Mouse (Mus musculus): ENCODE measurements at regions not wholly inside any gene's neighbourhood (a gene's known extent, or its start where the extent isn't known, plus 50 kb on each side); places are given as distances from the start of the nearest gene placed in this dataset.
"Not testable (repeated sequence)": the region's sequence is repeated elsewhere in the genome, so short reads cannot be mapped to it uniquely, and the experiment has no call there.

DNA sequence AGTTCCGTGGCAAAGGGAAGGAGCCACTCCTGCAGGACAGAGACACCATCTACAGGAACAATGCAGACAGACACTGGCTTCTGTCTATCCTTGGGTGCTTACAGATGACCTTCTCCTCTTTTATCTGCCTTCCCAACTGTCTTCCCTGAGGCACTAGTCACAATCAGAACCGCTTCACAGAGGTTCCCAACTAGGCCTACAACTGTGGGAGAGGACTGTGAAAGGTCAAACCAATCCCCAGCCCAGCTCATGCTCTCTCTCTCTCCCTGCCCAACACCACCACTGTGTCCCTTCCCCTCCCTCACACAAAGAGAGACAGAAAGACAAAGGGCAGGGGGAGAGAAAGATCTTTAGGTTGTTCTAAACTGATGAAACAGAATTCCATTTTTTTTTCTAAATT lies 61.3 kb downstream of the Tmem17 start:
- DNase-seq: no peak

DNA sequence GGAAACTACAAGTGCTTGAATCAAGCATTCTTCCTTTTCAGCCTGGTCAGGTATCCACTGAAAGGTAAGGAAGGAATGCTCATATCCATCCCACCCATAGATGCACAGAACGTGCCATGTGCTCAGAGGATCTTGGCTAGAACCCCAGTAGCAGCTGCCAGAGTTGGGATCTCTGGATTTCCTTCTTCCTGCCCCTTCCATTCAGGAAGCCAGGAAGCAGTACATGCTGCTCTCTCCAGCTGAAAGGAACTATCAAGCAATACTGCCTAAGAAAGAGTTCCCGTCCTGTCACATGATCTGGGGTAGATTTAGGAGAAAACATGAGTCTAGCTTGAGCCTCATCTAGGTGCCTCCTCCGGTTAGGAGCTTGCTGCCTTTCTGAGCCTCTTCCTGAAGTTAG lies 61.9 kb downstream of the Tmem17 start:
- no peak for DNase-seq

DNA sequence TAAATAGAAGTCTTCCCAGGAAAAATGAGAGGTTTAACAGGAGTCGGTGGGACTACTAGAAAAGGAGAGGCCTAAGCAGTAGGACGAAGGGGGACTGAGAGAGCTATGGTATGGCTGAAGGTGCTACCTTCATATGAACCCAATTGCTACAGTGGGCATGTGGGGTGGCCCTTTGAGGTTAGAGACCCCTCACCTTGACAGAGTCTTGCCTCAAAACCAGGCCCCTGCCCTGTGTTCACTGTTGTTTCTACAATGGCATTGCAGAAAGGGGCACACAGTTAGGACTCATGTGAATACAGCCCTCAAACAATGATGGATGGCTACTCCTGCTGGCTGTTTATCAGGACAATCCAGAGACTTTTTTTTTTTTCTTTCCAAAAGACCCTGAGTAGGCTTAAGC lies 62.6 kb downstream of the Tmem17 start:
- no peak for DNase-seq

DNA sequence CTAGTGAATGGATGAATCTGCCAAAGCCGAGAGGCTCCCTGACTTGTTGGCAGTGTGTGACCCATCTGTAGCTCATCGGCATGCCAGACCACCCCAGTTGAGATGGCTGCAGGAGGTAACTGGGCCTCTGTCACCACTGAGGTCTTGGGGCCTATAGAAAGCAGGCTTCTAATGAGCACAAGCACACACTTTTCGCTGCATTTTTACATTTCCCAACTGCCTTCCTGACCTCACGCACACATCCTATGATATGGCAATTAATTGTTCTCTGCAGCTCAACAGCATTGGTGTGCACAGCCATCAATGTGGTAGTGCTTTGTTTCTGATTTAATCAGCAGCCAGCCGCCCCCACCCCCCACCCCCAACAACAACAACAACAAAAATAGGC lies 72.2 kb downstream of the Tmem17 start:
- DNase-seq: no peak

DNA sequence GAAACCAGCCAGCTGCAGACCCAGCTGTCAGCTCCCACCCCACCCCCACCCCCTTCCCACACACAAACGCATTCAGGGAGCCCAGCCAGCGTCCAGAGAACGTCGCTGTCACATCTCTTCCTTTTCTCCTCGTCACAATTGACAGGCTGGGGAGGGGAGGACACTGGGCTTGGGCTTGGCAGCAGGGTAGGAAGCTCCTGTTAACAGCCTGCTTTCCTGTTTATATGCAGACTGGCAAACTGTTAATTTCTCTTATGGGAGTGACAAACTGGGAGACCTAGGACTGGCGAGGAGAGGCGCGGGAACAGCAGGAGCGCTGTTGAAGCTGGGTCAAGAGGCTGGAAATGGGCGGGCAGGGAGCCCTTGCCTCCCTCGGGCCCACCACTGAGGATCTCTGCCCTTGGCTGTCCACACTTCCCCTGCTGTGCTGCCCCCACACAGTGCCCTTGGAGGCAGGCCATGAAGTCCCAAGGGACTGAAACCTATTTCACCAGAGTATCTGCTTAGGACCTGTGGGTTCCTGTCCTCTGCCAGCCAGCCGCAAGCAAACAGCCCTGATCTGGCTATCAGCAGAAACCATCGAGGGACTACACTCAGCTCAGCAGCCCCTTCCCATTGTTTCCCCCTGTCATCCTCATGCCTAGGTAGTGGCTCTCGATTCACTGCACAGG lies 72.7 kb downstream of the Tmem17 start:
- peak; percentile 67 to 80 for DNase-seq

DNA sequence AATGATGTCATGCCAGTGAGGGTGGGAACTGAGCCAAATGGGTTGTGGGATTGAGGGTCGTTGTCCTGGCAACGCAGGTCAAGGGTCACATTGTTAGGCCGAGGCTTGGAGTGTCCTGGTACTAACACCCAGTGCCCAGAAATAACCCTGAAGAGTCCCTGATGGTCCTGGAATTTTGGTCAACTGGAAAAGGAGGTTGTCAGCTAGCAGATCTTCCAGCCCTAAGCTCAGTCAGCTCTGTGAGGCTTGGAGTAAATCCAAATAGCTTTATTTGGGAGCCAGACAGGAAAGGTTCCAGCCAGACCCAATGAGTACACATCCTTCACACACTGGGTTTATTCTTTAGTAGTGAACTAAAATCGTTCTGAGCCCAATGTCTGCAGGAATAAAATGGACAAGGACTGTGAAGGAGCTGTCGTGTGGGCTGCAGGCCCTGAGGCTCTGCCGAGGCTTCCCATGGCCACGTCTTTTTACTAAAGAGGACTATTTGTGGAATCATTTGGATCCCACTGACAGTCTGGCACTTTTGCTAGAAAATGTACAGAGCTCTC lies 75.9 kb downstream of the Tmem17 start:
- DNase-seq: peak; percentile 28 to 52

DNA sequence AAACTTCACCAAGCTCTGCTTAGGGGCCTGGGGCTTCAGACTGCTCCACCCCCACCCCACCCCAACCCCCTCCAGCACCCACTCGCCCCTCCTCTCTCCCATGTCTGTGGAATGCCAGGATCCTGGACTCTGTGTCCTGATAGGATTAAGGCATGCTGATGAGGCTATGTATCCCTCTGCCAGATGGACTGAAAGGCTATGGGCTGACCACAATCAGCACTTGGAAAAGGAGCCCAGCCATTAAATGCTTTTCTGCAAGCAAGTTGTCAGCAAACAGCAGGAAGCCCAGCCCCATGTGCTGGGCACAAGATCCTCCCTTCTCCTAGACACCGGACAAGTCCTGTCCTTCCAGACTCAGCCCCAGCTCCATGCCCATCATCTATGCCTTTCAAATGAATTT lies 76.7 kb downstream of the Tmem17 start:
- no peak for DNase-seq

DNA sequence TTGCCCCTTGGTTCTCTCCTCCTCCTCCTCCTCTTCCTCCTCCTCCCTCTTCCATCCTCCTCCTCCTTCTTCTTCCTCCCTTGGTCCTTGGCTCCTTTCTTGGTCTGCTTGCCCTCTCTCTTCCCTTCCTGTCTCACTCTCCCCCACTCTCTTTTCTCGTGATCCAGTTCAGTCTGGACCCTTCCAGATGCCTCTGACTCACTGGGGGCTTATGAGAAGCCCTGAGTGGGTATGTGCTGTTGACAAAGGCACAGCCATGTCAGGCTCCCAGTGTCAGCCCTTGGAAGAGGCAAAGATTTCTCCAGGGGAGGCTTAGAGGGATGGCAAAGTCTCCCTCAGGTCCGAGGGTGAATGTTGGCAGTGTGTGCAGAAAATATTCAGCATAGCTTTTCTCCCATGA lies 78.0 kb downstream of the Tmem17 start:
- DNase-seq: no peak

DNA sequence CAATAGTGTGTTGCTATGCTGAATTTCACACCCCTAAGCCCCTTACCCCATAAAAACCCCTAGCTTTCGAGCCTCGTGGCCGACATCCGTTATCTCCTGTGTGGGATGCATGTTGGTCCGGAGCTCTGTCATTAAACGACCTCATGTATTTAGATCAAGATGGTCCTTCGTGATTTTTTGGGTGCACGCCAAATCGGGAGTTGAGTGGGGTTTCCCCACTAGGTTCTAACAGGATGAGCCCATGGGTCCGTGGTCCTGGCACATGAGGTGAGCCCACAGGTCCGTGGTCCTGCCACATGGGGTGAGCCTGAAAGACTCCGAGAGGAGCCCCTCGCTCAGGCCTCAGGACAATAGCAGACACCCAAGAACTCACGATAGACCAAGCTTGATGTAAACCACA lies 79.2 kb downstream of the Tmem17 start:
- DNase-seq: not testable (repeated sequence)

DNA sequence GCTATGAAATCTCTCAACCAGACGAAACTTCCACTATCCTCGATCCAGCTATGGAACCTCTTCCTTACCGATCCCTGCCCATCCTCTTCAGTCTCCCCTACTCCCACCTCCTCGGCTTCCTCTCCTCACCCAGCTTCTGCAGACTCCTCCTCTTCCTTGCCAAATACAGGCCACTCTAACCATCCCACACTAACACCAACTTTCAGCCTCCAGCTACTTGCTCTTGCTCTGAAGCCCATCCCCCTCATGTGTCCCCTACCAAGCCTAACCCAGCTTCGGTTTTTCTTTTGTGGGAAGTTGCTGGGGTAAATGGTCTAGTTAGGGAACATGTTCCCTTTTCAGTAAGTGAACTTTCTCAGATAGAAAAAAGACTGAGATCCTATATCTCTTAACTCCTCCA lies 80.8 kb downstream of the Tmem17 start:
- no peak for DNase-seq

DNA sequence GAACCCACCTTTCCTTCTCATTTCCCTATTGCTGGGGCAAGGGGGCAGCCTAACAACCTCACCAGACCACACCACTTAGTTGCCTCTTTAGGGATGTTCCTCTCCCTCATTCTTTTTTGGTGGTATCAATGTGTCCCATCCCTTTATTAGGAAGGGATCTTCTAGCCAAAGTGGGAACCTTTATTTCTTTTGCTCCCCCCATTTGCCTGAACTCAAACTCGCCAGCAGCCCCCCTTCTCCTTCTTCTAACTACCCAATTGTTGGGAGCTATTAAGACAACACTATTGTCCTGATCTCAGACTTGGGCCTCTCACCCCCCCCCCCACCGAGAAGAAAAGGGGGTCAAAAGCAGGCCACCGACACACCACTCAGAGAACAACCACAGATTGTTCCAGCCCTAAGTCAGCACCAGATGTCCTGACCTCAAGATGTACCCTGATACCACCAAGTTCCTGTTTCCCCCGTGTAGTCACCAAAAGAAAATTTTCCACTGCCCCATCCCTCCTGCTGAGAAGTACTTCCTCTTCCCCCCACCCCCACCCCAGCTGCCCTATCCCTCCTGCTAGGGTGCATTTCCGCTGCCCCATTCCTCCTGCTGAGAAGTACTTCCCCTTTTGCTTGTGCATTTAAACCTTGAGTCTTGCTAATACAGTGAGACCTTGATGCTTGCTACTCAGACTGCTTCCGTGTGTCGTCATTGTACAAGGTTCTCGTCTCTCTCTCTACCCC lies 84.4 kb downstream of the Tmem17 start:
- no peak for DNase-seq

DNA sequence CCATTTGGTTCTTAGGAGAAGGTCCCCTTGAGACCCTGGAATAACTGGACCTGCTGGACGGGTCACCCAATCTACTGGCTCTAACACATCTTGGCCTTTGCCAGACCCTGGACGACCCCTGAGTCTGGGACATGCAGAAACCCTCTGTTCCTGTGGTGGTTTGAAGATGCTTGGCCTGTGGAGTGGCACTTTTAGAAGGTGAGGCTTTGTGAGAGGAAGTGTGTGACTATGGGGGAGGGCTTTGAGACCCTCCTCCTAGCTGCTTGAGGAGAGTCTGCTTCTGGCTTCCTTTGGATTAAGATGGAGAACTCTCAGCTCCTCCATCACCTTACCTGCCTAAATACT lies 84.9 kb downstream of the Tmem17 start:
- no peak for DNase-seq

DNA sequence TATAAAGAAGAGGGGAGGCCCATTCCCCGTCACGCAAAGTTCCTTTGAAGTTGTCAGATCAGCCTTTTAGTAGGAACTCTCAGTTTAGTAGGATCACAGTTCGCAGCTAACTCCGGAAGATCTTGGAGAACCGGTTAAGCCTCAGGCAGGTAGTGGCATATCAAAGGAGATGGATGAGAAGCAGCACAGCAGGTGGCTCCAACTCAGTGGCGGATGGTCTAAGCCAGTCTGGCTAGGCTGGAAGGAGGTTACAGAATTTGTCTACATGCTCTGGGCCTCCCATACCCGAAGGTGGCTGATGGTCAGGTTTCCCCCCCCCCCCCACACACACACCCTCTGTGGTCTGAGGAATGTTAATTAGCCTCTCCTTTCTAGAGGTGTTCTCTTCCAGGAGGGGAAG lies 88.5 kb downstream of the Tmem17 start:
- DNase-seq: no peak

DNA sequence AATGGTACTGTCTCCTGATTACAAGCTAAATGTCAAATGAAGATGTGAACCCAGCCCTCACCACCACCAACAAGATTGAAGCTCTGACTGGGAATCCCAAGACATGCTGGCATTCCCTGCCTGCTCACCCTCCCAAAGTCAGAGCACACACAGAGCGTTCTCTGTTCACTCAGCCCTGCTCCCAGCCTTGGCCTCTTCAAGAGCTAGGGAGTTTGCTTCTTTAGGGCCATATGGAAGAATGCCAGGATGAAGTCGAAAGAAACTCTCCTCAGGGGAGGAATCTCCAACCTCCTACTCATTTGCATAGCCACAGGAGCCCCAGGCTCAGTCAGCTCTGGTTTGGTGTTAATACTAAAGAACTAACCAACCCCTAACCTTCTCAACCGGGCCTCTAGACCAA lies 90.1 kb downstream of the Tmem17 start:
- no peak for DNase-seq

DNA sequence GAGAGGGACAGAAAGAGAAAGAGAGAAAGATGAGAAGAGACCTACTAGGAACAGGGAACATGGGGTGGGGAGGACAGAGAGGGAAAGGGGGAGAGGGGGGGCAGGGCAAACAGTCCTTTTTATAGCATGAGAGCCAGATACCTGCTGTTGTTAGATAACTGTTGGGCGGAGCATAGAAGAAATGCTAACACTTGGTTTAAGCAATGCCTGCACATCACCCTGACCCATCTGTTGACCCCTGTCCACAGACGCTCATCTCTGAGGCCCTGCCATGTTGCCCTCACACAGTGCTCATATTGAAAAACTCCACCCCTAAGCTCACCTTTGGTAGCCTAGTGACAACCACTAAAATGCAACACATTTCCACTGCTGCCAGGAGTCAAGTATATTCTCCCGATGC lies 90.7 kb downstream of the Tmem17 start:
- DNase-seq: no peak

DNA sequence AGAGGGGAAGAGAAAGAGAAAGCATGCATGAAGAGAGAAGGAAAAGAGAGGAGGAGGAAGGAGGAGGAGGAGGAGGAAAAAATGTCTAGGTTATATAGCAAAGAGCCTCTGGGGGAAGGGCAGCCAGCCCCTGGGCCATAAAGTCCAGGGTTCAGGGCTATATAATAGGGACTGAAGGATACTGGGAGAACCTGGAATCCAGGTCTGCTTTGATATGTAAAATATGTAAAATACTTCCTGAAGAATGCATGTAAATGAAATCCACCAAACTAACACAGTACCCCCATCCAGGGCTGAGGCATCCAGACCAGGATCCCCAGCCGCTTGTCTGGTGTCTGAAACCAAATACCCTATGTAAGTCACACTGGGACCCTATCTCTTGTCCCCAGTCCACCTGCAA lies 91.5 kb downstream of the Tmem17 start:
- no peak for DNase-seq

DNA sequence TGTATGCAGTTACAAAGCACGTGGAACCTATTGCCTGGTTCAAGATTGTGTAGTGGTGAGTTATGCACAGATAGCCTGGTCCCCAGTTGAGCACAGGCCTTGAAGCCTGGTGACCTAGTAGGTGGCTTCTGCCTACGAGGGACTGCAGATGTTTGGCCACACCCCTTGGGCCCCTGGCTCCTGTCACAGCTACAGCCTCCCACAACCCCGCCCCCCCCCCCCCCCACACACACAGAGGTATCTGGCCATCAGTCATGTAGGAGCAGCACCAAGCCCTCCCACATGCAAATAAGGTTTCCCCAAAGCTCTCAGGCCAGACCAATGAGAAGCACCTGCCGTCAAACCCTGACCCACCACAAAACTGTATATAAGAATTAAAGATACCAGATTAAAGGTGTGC lies 94.5 kb downstream of the Tmem17 start:
- DNase-seq: no peak

DNA sequence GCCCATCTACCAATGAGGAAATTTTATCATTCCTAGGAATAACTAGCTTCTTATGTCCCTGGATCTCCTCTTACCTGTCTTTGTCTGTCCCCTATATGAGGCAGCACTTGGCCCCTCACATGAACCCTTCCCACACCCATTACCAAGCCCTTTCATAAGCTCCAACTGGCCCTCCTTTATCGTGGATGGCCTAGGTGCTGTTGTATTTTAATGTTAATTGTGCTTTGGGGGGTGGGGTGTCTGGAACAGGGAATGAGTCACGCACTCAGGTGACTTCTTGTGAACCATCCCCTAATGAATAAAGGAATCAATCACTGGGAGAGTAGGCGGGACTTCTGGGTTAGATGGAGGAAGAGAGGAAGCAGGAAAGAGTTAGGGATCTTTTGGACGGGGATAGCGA lies 95.8 kb downstream of the Tmem17 start:
- DNase-seq: no peak

DNA sequence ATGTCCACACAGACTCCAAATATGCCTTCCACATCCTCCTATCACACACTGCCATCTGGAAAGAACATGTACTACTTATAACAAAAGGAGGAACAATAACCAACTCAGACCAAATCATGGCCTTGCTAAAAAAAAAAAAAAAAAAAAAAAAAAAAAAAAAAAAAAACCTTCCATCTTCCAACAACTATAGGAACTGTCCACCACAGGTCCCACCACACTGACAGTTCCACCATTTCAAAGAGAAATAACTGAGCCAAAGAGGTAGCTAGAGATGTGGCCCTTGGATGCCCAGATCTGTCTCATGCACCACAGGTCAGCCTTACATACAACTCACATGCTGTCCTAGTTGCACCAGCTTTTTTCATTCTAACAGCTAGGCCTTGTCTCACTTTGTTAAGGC lies 97.1 kb downstream of the Tmem17 start:
- no peak for DNase-seq

DNA sequence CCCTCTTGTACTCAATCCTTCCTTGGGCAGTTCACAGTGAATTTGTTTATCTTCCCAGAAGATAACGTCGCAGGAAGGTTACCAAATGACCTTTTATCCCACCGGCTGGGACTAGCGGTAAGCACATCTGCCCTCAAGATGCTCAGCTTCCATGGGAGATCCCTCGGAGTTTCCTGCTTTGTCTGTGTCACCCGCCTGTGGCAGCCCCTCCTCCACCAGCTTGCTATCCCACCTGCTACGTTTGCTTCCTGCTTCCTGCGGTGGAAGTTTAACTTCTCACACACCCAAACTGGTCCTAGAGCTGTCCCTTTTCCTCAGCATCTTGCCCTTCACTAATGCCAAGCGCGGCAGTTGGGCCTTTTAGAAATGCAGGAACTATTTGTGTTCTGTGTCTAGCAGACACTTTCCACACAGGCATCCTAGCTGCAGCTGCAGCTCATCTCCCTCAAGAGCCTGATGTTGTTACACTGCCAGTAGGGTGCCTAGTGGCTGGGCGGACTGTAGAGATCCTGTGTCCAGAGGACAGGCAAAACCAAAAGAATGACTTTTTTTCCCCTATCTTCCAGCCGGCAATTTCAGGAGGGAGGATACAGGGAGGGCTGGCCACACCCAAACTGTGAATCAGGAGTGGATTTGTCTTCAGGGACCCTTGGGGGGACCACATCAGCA lies 98.7 kb downstream of the Tmem17 start:
- DNase-seq: no peak

DNA sequence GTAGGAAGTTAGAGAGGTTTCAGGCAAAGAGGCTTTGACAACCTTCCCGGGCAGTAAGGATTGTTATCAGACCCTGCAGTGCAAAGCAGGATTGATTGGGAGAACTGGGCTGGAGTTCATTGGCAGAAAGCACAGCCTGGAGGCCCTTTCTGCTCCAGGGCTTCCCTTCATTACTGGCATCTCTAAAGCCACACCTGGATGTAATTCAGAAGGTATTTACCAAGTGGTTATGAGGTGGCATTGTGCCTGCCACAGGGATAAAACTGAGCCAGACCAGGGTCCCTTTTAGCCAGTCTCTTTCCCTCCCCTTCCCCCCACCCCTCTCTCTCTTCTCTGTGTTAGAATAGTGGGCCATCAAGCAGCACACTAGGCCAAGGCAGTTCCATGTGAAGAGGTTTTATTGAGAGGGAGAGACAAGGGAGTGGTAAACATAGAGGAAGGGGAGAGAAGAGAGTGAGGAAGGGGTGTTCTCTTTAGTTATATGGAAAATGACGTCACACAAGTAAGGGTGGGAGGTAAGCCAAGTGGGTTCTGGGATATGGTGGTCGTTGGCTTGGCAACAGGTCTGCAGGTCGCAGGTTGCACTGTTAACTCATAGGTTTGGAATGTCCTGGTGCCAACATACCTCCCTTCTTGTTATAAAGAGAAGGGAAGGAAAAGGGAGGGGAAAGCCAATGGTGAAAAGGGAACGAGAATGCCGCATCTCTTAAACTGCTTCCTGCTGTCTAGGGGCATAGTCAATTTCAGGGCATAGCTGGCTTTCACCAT lies 99.4 kb downstream of the Tmem17 start:
- DNase-seq: no peak

DNA sequence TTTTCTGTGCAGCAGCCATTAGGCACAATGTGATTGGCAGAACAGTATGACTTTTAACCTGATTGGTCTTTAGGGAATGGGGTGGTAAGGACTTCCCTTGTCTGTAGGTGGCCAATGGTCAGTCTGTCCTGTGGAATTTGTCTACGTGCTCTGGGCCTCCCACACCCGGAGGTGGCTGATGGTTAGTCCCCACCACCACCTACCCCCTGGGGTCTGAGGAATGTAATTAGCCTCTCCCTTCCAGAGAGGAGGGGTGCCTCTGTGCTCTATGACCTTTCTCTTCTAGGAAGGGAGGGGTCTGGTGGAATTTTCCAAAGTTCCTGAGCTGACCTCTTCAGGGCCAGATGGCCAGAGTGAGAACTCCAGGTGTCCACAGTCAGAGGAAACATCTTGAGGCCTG lies 101.6 kb downstream of the Tmem17 start:
- no peak for DNase-seq

DNA sequence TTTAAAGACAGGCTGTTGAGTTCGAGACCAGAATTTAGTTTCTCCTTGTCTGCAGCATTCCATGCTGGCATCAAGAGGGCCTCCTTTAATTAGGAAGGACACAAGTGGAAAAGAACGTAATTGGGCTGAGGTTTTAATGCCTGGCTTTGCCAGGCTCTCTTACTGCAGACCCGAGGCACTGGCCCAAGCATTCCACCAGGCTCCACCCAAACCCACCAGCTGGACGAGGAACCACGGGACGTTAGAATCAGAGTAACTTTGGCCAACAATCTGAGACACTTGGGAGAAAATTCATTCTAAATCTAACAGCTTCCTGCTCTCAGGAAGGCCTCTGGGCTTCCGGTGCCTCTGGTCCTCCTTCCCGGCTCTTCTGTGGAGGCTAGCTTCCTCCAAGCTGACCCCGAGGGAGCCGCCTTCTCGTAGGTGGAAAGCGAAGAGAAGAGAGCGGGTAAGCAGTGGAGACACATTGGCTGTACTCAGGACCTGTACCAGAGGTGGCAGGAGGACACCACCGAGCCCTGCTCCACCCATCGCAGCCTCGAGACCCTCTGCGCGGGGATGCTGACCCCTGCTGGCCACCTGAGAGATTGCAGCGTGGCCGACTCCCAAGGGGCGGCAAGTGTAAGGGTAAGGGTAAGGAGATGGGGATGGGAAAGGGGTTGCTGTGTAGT lies 105.5 kb downstream of the Tmem17 start:
- peak; percentile 82 to 88 for DNase-seq
